Mouse (Mus musculus) gonadal fat pad, adult 2 months (tissue): ENCODE measurements around the gene Gm28047. TPM values are rescaled to one million over a fixed set of nuclear protein-coding genes. Genes with fewer than 3 reads are reported as not detected.
"Not testable (repeated sequence)": the region's sequence is repeated elsewhere in the genome, so short reads cannot be mapped to it uniquely, and the experiment has no call there.

ENCODE experiments used
- DNase-seq: peaks from one replicate; pipeline ENCODE4 v3.0.0-alpha.2; 2012; ENCODE audit warnings: low read depth
- polyA plus RNA-seq: library from polyadenylated mRNA; depleted of rRNA; stranded (reverse); fragments of >200 nt; gene quantifications from 2 replicates; pipeline ENCODE4 v1.2.3, GENCODE M21; 2012

Gene Gm28047
- polyA plus RNA-seq, 1 experiment, result not detected

GRCm38 (mm10) chr15:102620765-102621164 lies 4.1 kb downstream of the Gm28047 start:
- DNase-seq, result no peak

GRCm38 (mm10) chr15:102619486-102619885 lies 5.4 kb downstream of the Gm28047 start:
- DNase-seq, result no peak

DNA sequence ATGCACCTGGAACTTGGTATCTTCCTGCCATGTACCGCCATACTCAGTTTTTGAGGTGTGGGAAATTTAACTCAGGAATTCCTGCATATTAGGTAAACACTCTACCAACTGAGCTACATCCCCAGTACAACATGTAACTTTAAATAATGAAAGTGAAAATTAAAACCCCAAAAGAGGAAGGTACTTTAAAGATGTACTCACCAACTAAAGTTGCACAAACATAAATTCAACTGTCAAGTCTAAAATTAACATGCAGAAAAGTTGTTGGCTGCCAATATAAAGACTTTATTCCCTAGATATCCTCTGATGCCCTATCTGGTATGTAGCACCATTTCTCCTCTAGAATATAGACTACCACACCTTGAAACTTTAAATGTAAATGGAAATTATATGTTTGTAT lies 7.2 kb downstream of the Gm28047 start:
- DNase-seq, result no peak

- DNase-seq, result no peak
Observed at GRCm38 (mm10) chr15:102616174-102616573, 8.7 kb downstream of the Gm28047 start.

GRCm38 (mm10) chr15:102614224-102614623 lies 10.6 kb downstream of the Gm28047 start:
- DNase-seq, result no peak

- DNase-seq, result no peak
Observed at GRCm38 (mm10) chr15:102612966-102613365, 11.9 kb downstream of the Gm28047 start.

GRCm38 (mm10) chr15:102608586-102608985 lies 16.3 kb downstream of the Gm28047 start:
- not testable (repeated sequence) for DNase-seq

GRCm38 (mm10) chr15:102593996-102594656 lies 30.7 kb downstream of the Gm28047 start:
- DNase-seq, result no peak

DNA sequence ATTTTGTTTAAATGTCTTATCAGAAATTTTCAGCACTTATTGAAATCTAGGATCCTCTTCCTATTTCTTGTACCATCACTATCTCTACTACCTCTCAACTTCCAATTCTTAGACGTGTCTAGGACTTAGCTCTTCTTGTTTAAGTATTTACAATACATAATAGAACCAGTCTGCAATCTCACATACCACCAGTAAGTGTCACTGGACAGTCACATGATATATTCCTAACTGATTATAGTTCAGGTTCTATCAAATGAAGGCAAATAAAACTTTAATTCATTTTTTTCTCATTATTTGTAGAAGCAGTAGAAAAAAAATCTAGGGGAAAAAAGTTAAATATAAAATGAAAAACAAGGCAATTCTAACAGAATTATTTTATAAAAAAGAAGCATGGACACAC lies 32.2 kb downstream of the Gm28047 start:
- DNase-seq, result no peak

- no peak for DNase-seq
Observed at GRCm38 (mm10) chr15:102590567-102590966, 34.3 kb downstream of the Gm28047 start.

DNA sequence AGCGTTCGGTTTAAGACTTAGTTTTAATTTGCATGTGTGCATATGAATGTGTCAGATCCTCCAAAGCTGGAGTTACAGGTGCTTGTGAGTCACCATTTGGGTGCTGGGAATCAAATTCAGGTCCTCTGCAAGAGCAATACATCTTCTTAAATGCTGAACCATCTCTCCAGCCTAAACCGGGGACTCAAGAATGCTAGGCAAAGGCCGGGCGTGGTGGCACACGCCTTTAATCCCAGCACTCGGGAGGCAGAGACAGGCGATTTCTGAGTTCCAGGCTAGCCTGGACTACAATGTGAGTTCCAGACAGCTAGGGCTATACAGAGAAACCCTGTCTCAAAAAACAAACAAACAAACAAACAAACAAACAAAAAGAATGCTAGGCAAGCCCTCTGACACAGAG lies 35.0 kb downstream of the Gm28047 start:
- no peak for DNase-seq

GRCm38 (mm10) chr15:102585501-102585900 lies 39.4 kb downstream of the Gm28047 start:
- no peak for DNase-seq

GRCm38 (mm10) chr15:102583708-102584383 lies 41.0 kb downstream of the Gm28047 start:
- DNase-seq, result no peak

- no peak for DNase-seq
Observed at GRCm38 (mm10) chr15:102581205-102581604, 43.7 kb downstream of the Gm28047 start.

DNA sequence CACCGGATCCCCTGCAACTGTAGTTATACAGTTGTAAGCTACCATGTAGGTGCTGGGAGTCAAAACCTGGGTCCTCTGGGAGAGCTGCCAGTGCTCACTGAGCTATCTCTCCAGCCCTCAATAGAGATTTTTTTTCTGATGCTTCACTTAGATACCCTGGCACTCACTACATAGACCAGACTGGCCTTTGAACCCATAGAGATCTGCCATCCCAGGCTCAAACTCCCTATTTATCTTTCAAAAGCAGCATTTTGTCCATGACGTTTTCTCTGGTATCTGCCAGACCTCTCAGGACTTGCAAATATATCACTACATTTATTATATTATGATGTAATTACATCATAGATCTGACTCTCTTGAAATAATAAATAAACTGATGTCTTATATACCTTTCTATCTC lies 46.5 kb downstream of the Gm28047 start:
- DNase-seq, result no peak

DNA sequence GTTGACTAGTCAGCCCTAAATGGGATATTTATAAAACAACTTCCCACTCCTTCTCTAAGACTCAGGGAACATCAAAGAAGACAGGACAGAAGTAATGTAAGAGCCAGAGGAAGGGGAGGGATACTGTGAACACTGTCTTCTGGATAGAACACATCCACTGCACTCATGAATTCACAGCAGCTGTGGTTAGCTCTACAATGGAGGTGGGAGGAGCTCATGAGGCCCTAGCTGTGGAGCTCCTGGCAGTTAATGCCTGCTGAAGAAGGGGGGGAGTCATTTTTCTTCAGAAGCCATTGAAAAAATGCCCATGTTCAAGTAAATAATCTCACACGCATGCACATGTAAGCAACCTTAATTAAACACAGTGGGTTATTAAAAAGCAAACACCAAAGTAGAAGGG lies 47.9 kb downstream of the Gm28047 start:
- DNase-seq, result no peak

DNA sequence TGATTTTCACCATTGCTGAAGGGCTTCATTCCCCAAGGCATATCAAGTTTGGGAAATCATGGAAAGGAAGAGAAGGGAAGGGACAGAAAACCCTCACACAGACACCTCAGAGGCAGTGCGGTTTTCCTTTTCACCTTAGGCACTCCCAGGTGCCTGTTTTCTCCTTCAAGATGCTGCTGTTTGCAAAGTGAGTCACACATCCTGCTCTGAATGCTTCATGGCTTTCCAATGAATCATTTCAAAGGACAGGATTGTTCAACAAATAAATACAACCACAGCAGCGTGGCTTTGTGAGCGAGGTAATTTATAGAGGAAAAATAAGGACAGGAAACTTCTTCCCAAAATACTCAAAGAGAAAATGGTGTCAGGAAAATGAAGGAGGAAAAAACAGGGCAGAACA lies 52.8 kb downstream of the Gm28047 start:
- no peak for DNase-seq

DNA sequence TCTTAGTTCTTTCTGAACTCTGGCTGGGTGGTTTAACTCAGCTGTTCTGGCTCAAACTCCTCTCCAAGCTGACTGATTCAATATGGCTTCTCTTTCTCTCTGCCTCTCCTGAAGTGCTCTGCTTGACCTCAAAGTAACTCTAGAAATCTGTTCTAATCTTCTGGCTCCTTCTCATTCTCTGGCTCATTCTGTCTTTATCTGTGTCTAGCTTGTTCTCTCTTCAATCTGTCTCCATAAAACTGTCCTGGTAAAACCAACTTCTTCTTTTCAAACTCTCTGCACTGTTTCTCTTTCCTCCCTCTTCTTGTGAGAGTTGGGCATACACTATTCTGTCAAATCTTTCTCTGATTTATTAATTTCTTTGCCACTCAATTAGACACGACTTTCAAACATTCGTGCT lies 57.0 kb downstream of the Gm28047 start:
- DNase-seq, result no peak

GRCm38 (mm10) chr15:102563681-102564080 lies 61.2 kb downstream of the Gm28047 start:
- no peak for DNase-seq

- no peak for DNase-seq
Observed at GRCm38 (mm10) chr15:102563061-102563460, 61.8 kb downstream of the Gm28047 start.

DNA sequence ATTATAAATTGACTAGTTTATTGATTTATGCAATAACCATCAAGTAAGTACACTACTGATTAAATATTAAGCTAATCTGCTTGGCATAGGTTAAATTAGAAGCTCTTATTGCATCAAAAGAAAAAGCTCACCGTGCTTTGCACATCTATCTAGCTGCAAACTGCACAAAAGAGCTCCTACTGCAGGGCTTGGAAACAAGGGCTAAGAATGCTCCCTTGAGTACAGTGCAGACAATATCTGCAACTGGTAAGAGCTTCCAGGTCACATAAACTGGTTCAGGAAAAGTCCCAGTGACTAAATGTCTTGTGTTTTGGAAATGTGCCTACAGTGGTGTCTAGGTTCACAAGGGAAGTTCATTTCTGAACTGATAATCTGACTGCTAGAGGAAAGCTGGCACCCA lies 62.4 kb downstream of the Gm28047 start:
- no peak for DNase-seq

DNA sequence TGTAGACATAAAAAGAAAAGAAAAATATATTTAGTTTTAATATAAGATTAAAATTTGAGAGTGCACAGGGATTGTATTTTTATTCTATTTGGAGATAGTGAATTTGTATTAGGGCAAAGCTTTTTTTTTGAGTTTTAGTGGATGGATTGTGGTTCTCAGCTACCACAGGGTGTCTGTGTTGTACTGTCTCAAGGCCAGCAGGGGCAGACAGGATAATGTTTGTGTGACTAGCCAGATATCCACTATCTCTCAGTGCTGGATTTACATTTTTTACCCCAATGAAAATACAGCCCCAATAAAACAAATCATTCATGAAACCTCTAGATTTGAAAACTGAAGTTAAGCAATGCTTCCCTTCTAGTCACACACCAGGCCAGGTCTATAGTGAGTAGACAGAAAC lies 67.3 kb downstream of the Gm28047 start:
- DNase-seq, result no peak

GRCm38 (mm10) chr15:102555581-102555980 lies 69.3 kb downstream of the Gm28047 start:
- DNase-seq, result no peak

GRCm38 (mm10) chr15:102552599-102552998 lies 72.3 kb downstream of the Gm28047 start:
- no peak for DNase-seq
